Mouse (Mus musculus): ENCODE measurements around the gene Ogg1. TPM values are rescaled to one million over a fixed set of nuclear protein-coding genes. Genes with fewer than 3 reads are reported as not detected.
"Not testable (repeated sequence)": the region's sequence is repeated elsewhere in the genome, so short reads cannot be mapped to it uniquely, and the experiment has no call there.

Gene Ogg1
- total RNA-seq, 2 experiments from 2014 or later: 8.1 to 8.2 TPM

GRCm38 (mm10) chr6:113331721-113332120, 4.9 kb downstream of the Ogg1 start:
- DNase-seq: no peak

GRCm38 (mm10) chr6:113332734-113333133, 6.0 kb downstream of the Ogg1 start:
- not testable (repeated sequence) for DNase-seq

DNA sequence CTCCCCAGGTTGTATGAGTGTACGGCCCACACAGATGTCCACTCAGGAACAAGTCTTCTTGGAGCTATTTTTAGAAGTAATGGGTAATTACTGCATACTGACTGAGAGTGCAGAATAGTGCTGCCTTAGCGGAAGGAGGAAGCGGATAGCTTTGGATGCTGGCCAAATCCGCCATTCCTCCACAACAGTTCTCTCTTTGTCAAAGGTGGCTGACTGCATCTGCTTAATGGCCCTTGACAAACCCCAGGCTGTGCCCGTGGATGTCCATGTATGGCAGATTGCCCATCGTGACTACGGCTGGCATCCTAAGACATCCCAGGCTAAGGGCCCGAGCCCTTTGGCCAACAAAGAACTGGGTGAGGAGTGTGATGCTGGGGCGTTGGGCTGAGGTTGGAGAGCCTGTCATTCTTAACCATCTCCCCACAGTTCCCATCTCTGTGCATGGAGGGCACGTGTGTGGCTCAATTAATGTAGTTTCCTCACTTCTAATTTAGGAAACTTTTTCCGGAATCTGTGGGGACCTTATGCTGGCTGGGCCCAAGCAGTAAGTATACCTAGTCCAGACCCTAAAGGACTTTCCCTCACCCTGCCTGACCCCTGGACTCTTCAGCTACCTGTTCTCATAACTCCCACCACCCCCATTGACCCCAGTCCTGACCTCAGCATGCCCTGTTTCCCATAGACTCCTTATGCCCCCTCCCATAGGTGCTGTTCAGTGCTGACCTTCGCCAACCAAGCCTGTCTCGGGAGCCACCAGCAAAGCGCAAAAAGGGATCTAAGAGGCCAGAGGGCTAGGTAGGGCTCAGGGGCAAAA, 6.6 kb downstream of the Ogg1 start:
- peak; percentile 63 for DNase-seq

- DNase-seq: no peak
Measured at GRCm38 (mm10) chr6:113334216-113334615, 7.4 kb downstream of the Ogg1 start.

- no peak for DNase-seq
Measured at GRCm38 (mm10) chr6:113336852-113337620, 10.3 kb downstream of the Ogg1 start.

DNA sequence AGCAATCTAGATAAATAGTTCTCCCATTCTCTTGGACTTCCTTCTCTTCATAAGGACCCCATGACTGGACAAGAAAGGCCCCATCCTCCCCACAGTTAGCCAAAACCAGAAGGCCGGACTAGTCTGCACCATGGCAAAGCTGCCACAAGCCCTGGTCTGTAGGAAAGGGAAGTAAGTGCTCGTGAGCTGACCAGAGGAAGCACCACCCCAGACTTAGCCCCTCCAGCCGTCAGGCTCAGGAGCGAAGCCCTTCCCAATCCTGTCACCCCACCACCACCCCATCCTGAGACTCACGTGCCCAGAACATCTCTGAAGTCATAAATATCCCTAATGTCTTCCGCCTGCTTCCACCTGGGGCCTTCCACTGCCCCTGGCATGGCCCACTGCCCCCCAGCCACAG, 14.8 kb downstream of the Ogg1 start:
- no peak for DNase-seq

- DNase-seq: no peak
Measured at GRCm38 (mm10) chr6:113342297-113342696, 15.5 kb downstream of the Ogg1 start.

- peak; percentile 82 for DNase-seq
Measured at GRCm38 (mm10) chr6:113343177-113344092, 16.7 kb downstream of the Ogg1 start, which contains the start of gene Camk1. Gene Camk1 (minus strand): TSS chr6:113343984.

DNA sequence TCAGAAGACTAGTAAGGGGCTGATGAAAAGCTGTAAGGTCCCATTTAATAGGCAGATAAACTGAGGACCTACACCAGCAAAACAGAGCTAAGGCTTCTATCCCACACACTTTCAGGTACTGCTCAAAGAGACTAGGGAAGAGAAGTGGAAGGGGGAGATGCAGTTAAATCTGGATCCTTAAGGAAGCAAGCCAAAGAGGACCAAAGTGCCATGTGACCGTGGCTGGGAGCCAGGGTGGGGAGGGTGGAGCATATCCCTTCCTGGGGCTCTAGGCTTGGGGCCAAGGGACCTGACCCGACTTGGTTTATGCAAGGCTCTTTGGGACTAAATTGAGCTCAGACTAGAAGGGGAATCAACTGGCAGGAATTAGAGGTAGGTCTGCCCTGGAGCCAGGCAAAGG, 17.5 kb downstream of the Ogg1 start:
- peak; percentile 61 for DNase-seq

GRCm38 (mm10) chr6:113346897-113347296, 20.1 kb downstream of the Ogg1 start:
- DNase-seq: no peak

DNA sequence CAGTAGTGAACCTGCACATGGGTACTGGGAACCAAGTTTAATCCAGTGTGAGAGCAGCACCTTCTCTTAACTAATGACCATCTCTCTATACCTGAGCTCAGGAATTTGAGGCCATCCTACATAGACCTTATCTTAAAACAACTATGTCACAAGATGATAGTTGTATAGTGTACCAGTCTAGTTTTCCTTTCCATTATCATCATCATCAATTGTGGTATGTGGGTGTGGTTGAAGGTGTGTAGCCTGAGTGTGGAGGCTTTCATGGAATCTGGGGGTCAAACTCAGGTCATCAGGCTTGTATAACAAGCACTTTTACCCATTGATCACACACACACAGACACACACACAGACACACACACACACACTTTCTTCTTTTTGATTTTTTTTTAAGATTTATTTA, 23.8 kb downstream of the Ogg1 start:
- DNase-seq: no peak

- DNase-seq: no peak
Measured at GRCm38 (mm10) chr6:113351161-113351560, 24.4 kb downstream of the Ogg1 start.

DNA sequence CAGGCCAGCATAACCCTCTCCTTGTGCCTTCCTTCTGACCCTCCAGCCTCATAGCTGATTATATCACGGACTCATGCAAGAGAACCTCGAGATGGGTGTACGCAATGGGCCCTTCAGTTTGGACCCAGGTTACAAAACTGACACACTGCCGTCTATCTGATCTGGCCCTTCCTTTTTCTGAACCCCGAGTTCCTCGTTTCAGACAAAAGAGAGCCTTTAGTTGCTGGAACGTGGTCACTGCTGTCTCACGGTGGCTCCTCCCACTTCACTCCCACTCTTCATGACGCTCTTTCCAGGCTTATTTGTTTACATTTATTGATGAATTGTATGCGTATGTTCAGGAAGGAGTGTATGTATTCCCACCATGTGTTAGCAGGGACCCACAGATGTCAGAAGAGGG, 24.9 kb downstream of the Ogg1 start:
- no peak for DNase-seq

DNA sequence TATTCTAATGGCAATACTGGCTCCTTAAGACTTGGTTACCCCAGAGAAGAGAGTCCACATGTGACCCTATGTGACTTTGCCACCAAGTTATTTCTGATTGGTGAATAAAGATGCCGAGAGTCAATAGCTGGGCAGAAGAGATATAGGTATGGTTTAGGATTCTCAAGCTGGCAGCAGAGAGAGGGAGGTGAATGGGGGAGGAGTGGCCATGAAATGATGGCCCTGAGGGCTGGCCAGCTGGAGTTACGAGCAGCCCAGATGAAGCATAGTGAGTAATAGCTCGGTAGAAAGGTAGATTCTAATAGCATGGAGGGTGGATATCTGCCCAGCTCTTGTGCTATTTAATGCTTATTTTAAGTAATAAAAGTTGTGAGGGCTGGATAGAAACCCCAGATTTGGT, 26.0 kb downstream of the Ogg1 start:
- DNase-seq: no peak

- DNase-seq: no peak
Measured at GRCm38 (mm10) chr6:113353696-113354095, 26.9 kb downstream of the Ogg1 start.

- DNase-seq: no peak
Measured at GRCm38 (mm10) chr6:113361476-113361875, 34.7 kb downstream of the Ogg1 start.

DNA sequence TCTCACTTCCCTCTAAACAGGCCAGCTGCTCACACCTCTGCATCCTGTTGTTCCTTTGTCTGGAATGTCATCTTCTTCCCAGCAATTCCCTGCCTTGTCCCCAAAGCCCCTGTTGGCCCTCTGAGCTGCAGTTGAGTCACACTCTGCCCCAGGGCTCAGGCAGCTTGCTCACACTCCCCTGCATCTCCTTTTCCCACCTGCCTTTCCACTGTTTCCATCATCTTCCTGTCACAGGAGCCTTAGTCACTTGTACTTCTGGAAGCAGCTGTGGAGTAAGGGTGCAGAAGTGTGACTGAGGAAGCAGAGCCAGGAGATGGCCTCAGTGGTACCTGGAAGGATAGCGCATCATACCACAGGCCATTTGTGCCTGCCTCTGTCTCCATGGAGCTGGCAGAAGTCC, 35.5 kb downstream of the Ogg1 start:
- DNase-seq: no peak

- DNase-seq: no peak
Measured at GRCm38 (mm10) chr6:113364518-113365135, 37.9 kb downstream of the Ogg1 start.

- no peak for DNase-seq
Measured at GRCm38 (mm10) chr6:113366639-113367038, 39.9 kb downstream of the Ogg1 start.

DNA sequence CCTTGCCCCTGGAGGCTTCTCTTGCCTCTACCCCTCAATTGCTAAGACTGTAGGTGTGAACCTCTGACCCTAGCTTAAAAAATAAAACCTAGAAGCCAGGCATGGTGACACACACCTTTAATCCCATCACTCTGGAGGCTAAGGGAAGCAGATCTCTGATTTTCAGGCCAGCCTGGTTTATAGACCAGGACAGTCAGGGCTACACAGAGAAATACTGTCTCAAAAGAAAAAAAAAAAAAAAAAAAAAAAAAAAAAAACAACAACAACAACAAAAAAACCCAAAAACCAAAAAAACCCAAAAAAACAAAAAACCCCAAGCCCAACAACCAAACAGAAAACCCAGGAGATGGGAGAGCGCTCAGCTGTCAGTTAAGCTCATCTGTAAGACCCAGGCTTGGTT, 40.8 kb downstream of the Ogg1 start:
- DNase-seq: no peak

DNA sequence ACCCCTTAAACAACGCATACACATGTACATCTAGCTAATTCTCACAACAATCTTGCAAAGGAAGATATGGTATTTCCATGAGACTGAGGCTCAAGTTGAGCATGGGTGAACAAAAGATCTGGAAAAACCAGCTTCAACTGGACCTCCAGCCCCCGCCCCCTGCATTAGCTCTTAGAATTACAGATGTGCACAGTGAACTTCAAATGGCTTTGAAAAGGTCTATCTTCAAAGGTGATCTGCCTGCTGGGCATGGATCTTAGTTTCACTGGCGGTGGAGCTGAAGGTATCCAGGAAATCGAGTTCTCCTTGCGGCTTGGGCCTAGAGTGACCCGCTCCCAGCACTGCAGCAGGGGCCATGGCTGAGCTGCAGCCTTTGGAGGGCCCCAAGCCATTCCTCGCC, 41.4 kb downstream of the Ogg1 start:
- no peak for DNase-seq

DNA sequence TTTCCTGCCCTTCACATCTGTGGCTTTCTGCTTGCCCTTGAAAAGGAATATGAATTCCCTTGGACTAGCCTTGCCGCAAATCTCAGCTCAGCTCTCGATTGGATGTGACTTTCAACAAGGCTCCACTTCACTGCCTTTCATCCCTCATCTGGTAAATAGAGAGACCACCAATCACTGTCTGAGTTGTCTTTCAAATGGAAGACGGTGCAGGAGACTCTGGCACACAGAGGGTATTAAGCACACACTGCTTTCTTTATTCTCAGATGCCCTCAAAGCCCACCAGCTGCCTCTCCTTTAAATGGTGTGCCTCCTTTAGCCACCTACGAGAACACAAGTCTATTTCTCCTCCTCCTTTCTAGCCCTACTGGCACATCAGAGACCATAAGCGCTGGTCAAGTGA, 41.8 kb downstream of the Ogg1 start:
- no peak for DNase-seq
